Mouse (Mus musculus): ENCODE data around the gene Spag6.

DNA sequence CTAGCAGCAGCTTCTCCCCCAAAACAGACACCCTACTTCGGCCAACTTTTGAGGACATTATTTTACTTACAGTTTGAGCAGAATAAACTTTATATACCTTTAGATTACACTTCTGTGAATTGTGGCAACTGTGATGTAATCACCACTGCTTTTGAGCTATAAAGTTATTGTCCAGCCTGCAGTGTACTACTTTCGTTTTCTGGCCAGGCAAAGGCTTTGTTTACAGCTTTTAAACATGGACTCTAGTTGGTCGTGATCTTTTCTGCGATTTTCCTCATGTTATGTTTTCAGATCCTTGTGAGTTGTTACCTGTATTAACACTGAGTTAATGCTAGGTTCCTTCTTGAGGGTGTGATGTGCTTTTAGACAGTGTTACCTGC, 72.6 kb downstream of the Spag6 start:
- TF ChIP-seq POLR2A (IDR thresholded peaks at IDR 0.05; ENCODE audit: borderline replicate concordance, control insufficient read depth, low read depth, low read length) (no peak), CTCF (IDR thresholded peaks at IDR 0.05; ENCODE audit: control insufficient read depth, insufficient read depth, low read length) (no peak)

Data from bone marrow, adult 2 months (tissue).